In genomic region chr6:135874626-135875025, GRCm38 (mm10) we compare ENCODE assay signal across 29 mouse cellular contexts.
DNase-seq lines count a peak whose midpoint lies in the region; ATAC-seq and TF ChIP-seq lines count a peak whose summit lies in the region.
"Had no signal": no experiment of that assay in that cellular context is flagged by ENCODE, and none has a peak within 500 bp of the region (broad histone marks: within the 10 kb centered on the region; RNA-seq: fewer than 3 reads in every experiment).

No protein-coding gene starts in this region.

- no peak overlapping the region for H3K9ac ChIP-seq in forebrain, postnatal 0 days
- no peak overlapping the region for H3K9ac ChIP-seq in midbrain, postnatal 0 days (replicated peaks; ENCODE audit: low read length, poor library complexity, severe bottlenecking)
- H3K9ac ChIP-seq in midbrain, embryonic 16.5 days (ENCODE audit: low read depth, low read length) = no peak overlapping the region
- no peak overlapping the region for H3K9ac ChIP-seq in heart, embryonic 12.5 days
- H3K9ac ChIP-seq: embryonic facial prominence, embryonic 12.5 days; forebrain, embryonic 15.5 days; heart, embryonic 13.5 days; hindbrain, embryonic 15.5 days; liver, embryonic 13.5 days; lung, embryonic 15.5 days; neural tube, embryonic 13.5 days had no signal

- no peaks in the 10 kb centered on the region for H3K9me3 ChIP-seq in forebrain, postnatal 0 days (ENCODE audit: low read length)
- no peaks in the 10 kb centered on the region for H3K9me3 ChIP-seq in forebrain, embryonic 10.5 days
- no peaks in the 10 kb centered on the region for H3K9me3 ChIP-seq in midbrain, postnatal 0 days (ENCODE audit: low read length)
- H3K9me3 ChIP-seq in midbrain, embryonic 16.5 days (replicated peaks; ENCODE audit: control insufficient read depth, low read length, poor library complexity, severe bottlenecking) = no peaks in the 10 kb centered on the region
- H3K9me3 ChIP-seq in heart, embryonic 12.5 days (replicated peaks) = no peaks in the 10 kb centered on the region
- H3K9me3 ChIP-seq: embryonic facial prominence, embryonic 12.5 days; forebrain, embryonic 15.5 days; heart, embryonic 13.5 days; hindbrain, embryonic 15.5 days; liver, embryonic 13.5 days; lung, embryonic 15.5 days; neural tube, embryonic 13.5 days had no signal

- no peaks in the 10 kb centered on the region for H3K36me3 ChIP-seq in forebrain, postnatal 0 days (ENCODE audit: insufficient read depth)
- no peaks in the 10 kb centered on the region for H3K36me3 ChIP-seq in forebrain, embryonic 10.5 days (replicated peaks)
- no peaks in the 10 kb centered on the region for H3K36me3 ChIP-seq in midbrain, postnatal 0 days (ENCODE audit: insufficient read depth, low read length)
- H3K36me3 ChIP-seq in midbrain, embryonic 16.5 days (ENCODE audit: control insufficient read depth, insufficient read depth, low read length) = no peaks in the 10 kb centered on the region
- no peaks in the 10 kb centered on the region for H3K36me3 ChIP-seq in heart, embryonic 12.5 days
- H3K36me3 ChIP-seq: embryonic facial prominence, embryonic 12.5 days; forebrain, embryonic 15.5 days; heart, embryonic 13.5 days; hindbrain, embryonic 15.5 days; liver, embryonic 13.5 days; lung, embryonic 15.5 days; neural tube, embryonic 13.5 days had no signal

- no peaks in the 10 kb centered on the region for H3K27me3 ChIP-seq in forebrain, postnatal 0 days (ENCODE audit: insufficient read depth, low read length)
- no peaks in the 10 kb centered on the region for H3K27me3 ChIP-seq in forebrain, embryonic 10.5 days (ENCODE audit: poor library complexity, severe bottlenecking)
- H3K27me3 ChIP-seq in midbrain, postnatal 0 days (ENCODE audit: insufficient read depth, low read length) = no peaks in the 10 kb centered on the region
- H3K27me3 ChIP-seq in midbrain, embryonic 16.5 days (ENCODE audit: control insufficient read depth, insufficient read depth, low read depth, low read length) = no peaks in the 10 kb centered on the region
- H3K27me3 ChIP-seq in heart, embryonic 12.5 days (replicated peaks) = no peaks in the 10 kb centered on the region
- H3K27me3 ChIP-seq: CH12.LX; embryonic facial prominence, embryonic 12.5 days; forebrain, embryonic 15.5 days; heart, embryonic 13.5 days; hindbrain, embryonic 15.5 days; liver, embryonic 13.5 days; lung, embryonic 15.5 days; neural tube, embryonic 13.5 days had no signal

- H3K4me1 ChIP-seq in forebrain, postnatal 0 days (ENCODE audit: insufficient read depth) = no peaks in the 10 kb centered on the region
- H3K4me1 ChIP-seq in forebrain, embryonic 10.5 days = no peaks in the 10 kb centered on the region
- H3K4me1 ChIP-seq in midbrain, postnatal 0 days (ENCODE audit: insufficient read depth, low read length) = no peaks in the 10 kb centered on the region
- H3K4me1 ChIP-seq in midbrain, embryonic 16.5 days (ENCODE audit: control insufficient read depth, insufficient read depth, low read length) = no peaks in the 10 kb centered on the region
- H3K4me1 ChIP-seq in heart, embryonic 12.5 days (replicated peaks) = no peaks in the 10 kb centered on the region
- H3K4me1 ChIP-seq: embryonic facial prominence, embryonic 12.5 days; forebrain, embryonic 15.5 days; heart, embryonic 13.5 days; liver, embryonic 13.5 days; lung, embryonic 15.5 days had no signal

- DNase-seq in forebrain, postnatal 0 days = peak; percentile 31
- no peak for DNase-seq in forebrain, embryonic 10.5 days (ENCODE audit: extremely low spot score, low spot score)
- no peak for DNase-seq in left cerebral cortex, adult 2 months (ENCODE audit: extremely low spot score in 1 of 2, low spot score in 2 of 2)
- DNase-seq in left cerebral cortex, adult 9 months (ENCODE audit: low spot score in 2 of 2) = no peak
- DNase-seq in midbrain, postnatal 0 days (ENCODE audit: low spot score) = no peak
- DNase-seq: adrenal gland, adult 8-10 months; cerebellum, adult 11 months; cerebellum, adult 9-11 months; embryo, embryonic 11 days; heart, adult 2 months; heart, postnatal 10 days; kidney, adult 9 months; kidney, postnatal 14 days; left cerebral cortex, postnatal 4 days; liver, embryonic 13.5 days; lung, postnatal 36 days; midbrain, embryonic 14.5 days; thymus, postnatal 4 days had no signal

- intact Hi-C loops in left cerebral cortex, adult 2 months (cut with DNase I) = no loop called here

- ATAC-seq in forebrain, postnatal 0 days = no peak
- ATAC-seq in midbrain, postnatal 0 days (ENCODE audit: low FRiP score) = no peak
- ATAC-seq in midbrain, embryonic 16.5 days = no peak
- ATAC-seq in heart, embryonic 12.5 days (ENCODE audit: insufficient number of reproducible peaks, low FRiP score) = no peak
- no peak for ATAC-seq in megakaryocyte progenitor cell, adult 5-6 weeks (replicated peaks; ENCODE audit: poor library complexity)
- ATAC-seq: forebrain, embryonic 15.5 days had no signal

- no peak overlapping the region for H3K4me2 ChIP-seq in forebrain, postnatal 0 days (ENCODE audit: low read depth)
- H3K4me2 ChIP-seq in midbrain, postnatal 0 days (ENCODE audit: low read depth, low read length, poor library complexity, severe bottlenecking) = no peak overlapping the region
- no peak overlapping the region for H3K4me2 ChIP-seq in midbrain, embryonic 16.5 days (ENCODE audit: low read length)
- no peak overlapping the region for H3K4me2 ChIP-seq in heart, embryonic 12.5 days
- H3K4me2 ChIP-seq: embryonic facial prominence, embryonic 12.5 days; forebrain, embryonic 15.5 days; heart, embryonic 13.5 days; hindbrain, embryonic 15.5 days; liver, embryonic 13.5 days; lung, embryonic 15.5 days; neural tube, embryonic 13.5 days had no signal

- TF ChIP-seq CTCF in forebrain, postnatal 0 days (IDR thresholded peaks at IDR 0.05; ENCODE audit: low read depth) = peak; percentile 40; the same call in 1 of the 2 replicates
- peak; percentile 32 for TF ChIP-seq CTCF in left cerebral cortex, adult 2 months (IDR thresholded peaks at IDR 0.05)
- peak; percentile 56 for TF ChIP-seq CTCF in midbrain, postnatal 0 days (IDR thresholded peaks at IDR 0.05)

- H3K27ac ChIP-seq in forebrain, postnatal 0 days (ENCODE audit: low read depth, low read length) = no peak overlapping the region
- no peak overlapping the region for H3K27ac ChIP-seq in forebrain, embryonic 10.5 days
- no peak overlapping the region for H3K27ac ChIP-seq in left cerebral cortex, adult 2 months
- no peak overlapping the region for H3K27ac ChIP-seq in midbrain, postnatal 0 days (ENCODE audit: low read depth, low read length)
- H3K27ac ChIP-seq in midbrain, embryonic 16.5 days (ENCODE audit: low read length) = no peak overlapping the region
- no peak overlapping the region for H3K27ac ChIP-seq in heart, embryonic 12.5 days (ENCODE audit: poor library complexity, severe bottlenecking)
- H3K27ac ChIP-seq: embryonic facial prominence, embryonic 12.5 days; forebrain, embryonic 15.5 days; heart, adult 2 months; heart, embryonic 13.5 days; hindbrain, embryonic 15.5 days; liver, embryonic 13.5 days; lung, embryonic 15.5 days; neural tube, embryonic 13.5 days had no signal

- no peak overlapping the region for H3K4me3 ChIP-seq in forebrain, postnatal 0 days (ENCODE audit: low read depth, low read length)
- H3K4me3 ChIP-seq in forebrain, embryonic 10.5 days = no peak overlapping the region
- H3K4me3 ChIP-seq in left cerebral cortex, adult 2 months = no peak overlapping the region
- H3K4me3 ChIP-seq in midbrain, postnatal 0 days (ENCODE audit: low read depth, low read length) = no peak overlapping the region
- no peak overlapping the region for H3K4me3 ChIP-seq in midbrain, embryonic 16.5 days (ENCODE audit: low read depth, low read length)
- H3K4me3 ChIP-seq in heart, embryonic 12.5 days = no peak overlapping the region
- H3K4me3 ChIP-seq: embryonic facial prominence, embryonic 12.5 days; forebrain, embryonic 15.5 days; heart, adult 2 months; heart, embryonic 13.5 days; hindbrain, embryonic 15.5 days; liver, embryonic 13.5 days; lung, embryonic 15.5 days; myocyte; neural tube, embryonic 13.5 days had no signal
